Mouse (Mus musculus) bone marrow, adult 2 months (tissue): Measurements from ENCODE around the gene Klhl26.

ENCODE experiments used
- CTCF ChIP-seq: fragments of 200-500 bp; IDR thresholded peaks from 2 replicates; pipeline ENCODE4 v1.5.1; 2011; ENCODE audit warnings: low read length, control low read depth; ENCODE audit not compliant: control insufficient read depth, insufficient read depth
- POLR2A ChIP-seq: fragments of 200-500 bp; IDR thresholded peaks from 2 replicates; pipeline ENCODE4 v1.6.1; 2011; ENCODE audit warnings: low read depth, mild to moderate bottlenecking, control low read depth, low read length, borderline replicate concordance; ENCODE audit not compliant: control insufficient read depth

GRCm38 (mm10) chr8:70452196-70452966, 24.4 kb downstream of the Klhl26 start:
- TF ChIP-seq POLR2A, result no peak
- TF ChIP-seq CTCF, result no peak
